Mouse (Mus musculus) brain, embryonic 14.5 days (tissue): ENCODE data around the gene 9930022D16Rik.

ENCODE experiments used
- CTCF ChIP-seq: fragments of 200-500 bp; IDR thresholded peaks from 2 replicates; pipeline ENCODE4 v1.5.1; 2012; ENCODE audit warnings: inconsistent platforms, mild to moderate bottlenecking, moderate library complexity, borderline replicate concordance; ENCODE audit not compliant: insufficient read depth, insufficient read length; ENCODE audit errors: extremely low read depth
- POLR2A ChIP-seq: fragments of 200-500 bp; IDR thresholded peaks from 2 replicates; pipeline ENCODE4 v1.6.1; 2012; ENCODE audit warnings: mild to moderate bottlenecking, inconsistent platforms, borderline replicate concordance; ENCODE audit not compliant: poor library complexity, insufficient read depth, insufficient read length, severe bottlenecking; ENCODE audit errors: extremely low read depth

DNA sequence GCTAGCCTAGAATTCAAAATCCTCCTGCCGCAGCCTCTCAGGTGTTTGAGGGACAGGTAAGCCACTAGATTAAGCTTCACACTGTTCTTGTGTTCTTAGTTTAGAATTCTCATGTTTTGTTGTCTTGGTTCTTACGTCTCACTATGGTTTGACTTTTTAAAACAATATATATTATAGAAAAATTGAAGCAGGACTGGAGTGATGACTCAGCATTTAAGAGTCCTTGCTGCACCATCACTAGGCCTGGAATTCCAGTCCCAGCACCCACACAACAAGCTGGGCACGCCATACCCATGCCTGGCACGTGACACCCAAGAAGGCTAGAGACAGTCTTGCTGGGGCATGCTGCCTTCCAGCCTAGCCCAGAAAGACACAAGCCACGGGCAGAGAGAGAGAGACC is 7.3 kb upstream of the 9930022D16Rik start:
- TF ChIP-seq CTCF (no peak), POLR2A (no peak)
